Mouse (Mus musculus) megakaryocyte-erythroid progenitor cell, adult 5-6 weeks (primary cell): ENCODE data around the gene Cdk4. TPM values are rescaled to one million over a fixed set of nuclear protein-coding genes. Genes with fewer than 3 reads are reported as not detected.
A peak's percentile ranks its signal among the peaks of the same experiment; 100 is the strongest.
"Not testable (repeated sequence)": the region's sequence is repeated elsewhere in the genome, so short reads cannot be mapped to it uniquely, and the experiment has no call there.

Source experiments
- ATAC-seq: replicated peaks from 2 replicates; pipeline ENCODE4 v1.8.0; 2016; ENCODE audit warnings: mild to moderate bottlenecking, inconsistent platforms; ENCODE audit not compliant: severe bottlenecking, poor library complexity, low FRiP score, low TSS enrichment
- total RNA-seq, 2 experiments: library from RNA; stranded (forward) in 1 of 2; stranded (reverse) in 1 of 2; fragments of 200-1000, 215-1000 nt in 1 of 2; fragments of >200 nt in 1 of 2; fragmentation: Nextera tagmentation in 1 of 2; gene quantifications; 2 replicates each; pipeline ENCODE4 v1.2.3; 2014 to 2017

Cdk4 gene
- total RNA-seq, 2 experiments from 2014 or later, result 664 to 761 TPM

- ATAC-seq, result no peak
These were observed 7.9 kb downstream of the Cdk4 start for GRCm38 (mm10) chr10:127071203-127071602.

GRCm38 (mm10) chr10:127072270-127072669 lies 8.9 kb downstream of the Cdk4 start:
- ATAC-seq, result not testable (repeated sequence)

GRCm38 (mm10) chr10:127072969-127073368 lies 9.6 kb downstream of the Cdk4 start:
- ATAC-seq, result not testable (repeated sequence)

GRCm38 (mm10) chr10:127073981-127074380 lies 10.6 kb downstream of the Cdk4 start:
- ATAC-seq, result no peak

GRCm38 (mm10) chr10:127075080-127075479 lies 11.7 kb downstream of the Cdk4 start, which contains the start of gene Agap2:
TSS of gene Agap2 (plus strand) at chr10:127075284.
- peak; percentile 74 for ATAC-seq

GRCm38 (mm10) chr10:127075651-127076050 lies 12.3 kb downstream of the Cdk4 start:
- no peak for ATAC-seq

- ATAC-seq, result 0 out of 2 replicates have a peak, but pooled peaks have one; percentile 17
These were observed 12.7 kb downstream of the Cdk4 start for GRCm38 (mm10) chr10:127076082-127076481.

- ATAC-seq, result no peak
These were observed 14.2 kb downstream of the Cdk4 start for GRCm38 (mm10) chr10:127077515-127077914.

GRCm38 (mm10) chr10:127078001-127078676 lies 14.8 kb downstream of the Cdk4 start:
- ATAC-seq, result no peak

- ATAC-seq, result no peak
These were observed 15.6 kb downstream of the Cdk4 start for GRCm38 (mm10) chr10:127078677-127079575.

- ATAC-seq, result no peak
These were observed 16.5 kb downstream of the Cdk4 start for GRCm38 (mm10) chr10:127079665-127080391.

- ATAC-seq, result no peak
These were observed 17.8 kb downstream of the Cdk4 start for GRCm38 (mm10) chr10:127080901-127081780.

GRCm38 (mm10) chr10:127081996-127082620 lies 18.8 kb downstream of the Cdk4 start:
- ATAC-seq, result no peak

GRCm38 (mm10) chr10:127083292-127083914 lies 20.1 kb downstream of the Cdk4 start:
- ATAC-seq, result no peak

- no peak for ATAC-seq
These were observed 20.6 kb downstream of the Cdk4 start for GRCm38 (mm10) chr10:127083915-127084306.

GRCm38 (mm10) chr10:127085052-127085451 lies 21.7 kb downstream of the Cdk4 start:
- ATAC-seq, result no peak

- no peak for ATAC-seq
These were observed 22.3 kb downstream of the Cdk4 start for GRCm38 (mm10) chr10:127085633-127086032.
